Mouse (Mus musculus) heart, postnatal 4 days (tissue): ENCODE data around the gene Trf. TPM values are rescaled to one million over a fixed set of nuclear protein-coding genes. Genes with fewer than 3 reads are reported as not detected.

Experiments used
- DNase-seq: peaks from one replicate; pipeline ENCODE4 v3.0.0; 2021
- total RNA-seq, 2 experiments: library from RNA; stranded (reverse); gene quantifications; 2 replicates each; pipeline ENCODE4 v1.2.3; 2021

Trf gene
- 10 to 100 TPM; 19.2 to 21.1 TPM for total RNA-seq

GRCm38 (mm10) chr9:103230151-103230951 lies at the start of gene Trf, which contains the start of gene Gm20425:
TSS of gene Trf (minus strand) at chr9:103230444.
TSS of gene Gm20425 (minus strand) at chr9:103230307.
- DNase-seq = peak; percentile 49

- no peak for DNase-seq
Observed at GRCm38 (mm10) chr9:103276876-103277275, 46.6 kb upstream of the Trf start.

DNA sequence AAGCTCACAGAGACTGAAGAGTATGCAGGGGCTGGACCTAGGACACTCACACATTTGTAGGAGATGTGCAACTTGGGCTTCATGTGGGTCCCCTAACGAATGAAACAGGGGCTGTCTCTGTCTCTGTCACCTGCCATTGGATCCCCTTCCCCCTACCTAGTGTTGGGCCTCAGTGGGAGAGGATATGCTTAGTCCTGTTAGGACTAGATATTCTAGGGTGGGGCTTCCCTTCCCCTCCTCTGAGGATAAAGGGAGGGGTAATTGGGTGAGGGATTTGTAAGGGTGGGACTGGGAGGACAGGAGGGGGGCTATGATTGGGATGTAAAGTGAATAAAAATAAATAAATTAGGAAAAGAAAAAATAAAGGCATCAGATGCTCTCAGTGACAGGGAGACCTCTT lies 45.4 kb upstream of the Trf start:
- no peak for DNase-seq

- DNase-seq = no peak
Observed at GRCm38 (mm10) chr9:103274819-103275218, 44.6 kb upstream of the Trf start.

DNA sequence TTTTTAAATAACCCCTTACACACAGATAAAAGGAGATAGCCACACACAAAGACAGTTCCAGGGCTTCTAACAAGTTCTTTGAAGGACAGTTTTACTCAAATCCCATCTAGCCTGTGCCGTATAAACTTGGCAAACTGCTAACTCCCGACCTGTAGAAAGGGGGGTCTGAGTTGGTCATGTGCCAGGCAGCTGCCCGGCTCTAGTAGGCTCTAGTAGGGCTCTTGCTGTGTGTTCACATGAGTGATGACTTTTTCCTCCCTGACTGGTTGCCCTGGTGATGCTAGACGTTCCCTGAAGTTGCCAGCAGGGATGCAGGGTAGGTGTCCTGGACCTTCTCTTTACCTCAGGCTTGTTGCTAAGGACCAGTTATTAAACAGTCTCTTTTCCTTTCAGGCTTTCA lies 40.9 kb upstream of the Trf start:
- DNase-seq = no peak

GRCm38 (mm10) chr9:103265778-103266177 lies 35.5 kb upstream of the Trf start:
- no peak for DNase-seq

DNA sequence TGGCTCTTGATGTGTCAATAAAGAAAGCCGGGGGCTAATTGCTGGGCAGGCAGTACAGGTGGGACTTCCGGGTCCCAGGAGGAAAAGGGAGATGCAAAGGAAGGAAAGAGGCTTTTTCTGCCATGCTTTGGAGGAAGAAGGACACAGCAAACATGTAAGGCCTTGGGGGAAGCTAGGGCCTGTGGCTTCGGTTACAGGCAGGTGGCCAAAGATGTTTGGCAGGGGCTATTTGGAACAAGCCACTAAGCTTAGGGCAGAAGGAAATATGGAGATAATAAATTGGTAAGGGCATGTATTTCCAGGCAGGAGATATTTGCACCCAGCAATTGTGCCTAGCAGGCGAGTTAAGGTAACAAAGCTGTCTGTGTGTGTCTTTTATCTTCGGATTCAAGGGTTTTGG lies 22.7 kb upstream of the Trf start:
- DNase-seq = peak; percentile 52

GRCm38 (mm10) chr9:103248618-103249017 lies 18.4 kb upstream of the Trf start:
- DNase-seq = no peak

DNA sequence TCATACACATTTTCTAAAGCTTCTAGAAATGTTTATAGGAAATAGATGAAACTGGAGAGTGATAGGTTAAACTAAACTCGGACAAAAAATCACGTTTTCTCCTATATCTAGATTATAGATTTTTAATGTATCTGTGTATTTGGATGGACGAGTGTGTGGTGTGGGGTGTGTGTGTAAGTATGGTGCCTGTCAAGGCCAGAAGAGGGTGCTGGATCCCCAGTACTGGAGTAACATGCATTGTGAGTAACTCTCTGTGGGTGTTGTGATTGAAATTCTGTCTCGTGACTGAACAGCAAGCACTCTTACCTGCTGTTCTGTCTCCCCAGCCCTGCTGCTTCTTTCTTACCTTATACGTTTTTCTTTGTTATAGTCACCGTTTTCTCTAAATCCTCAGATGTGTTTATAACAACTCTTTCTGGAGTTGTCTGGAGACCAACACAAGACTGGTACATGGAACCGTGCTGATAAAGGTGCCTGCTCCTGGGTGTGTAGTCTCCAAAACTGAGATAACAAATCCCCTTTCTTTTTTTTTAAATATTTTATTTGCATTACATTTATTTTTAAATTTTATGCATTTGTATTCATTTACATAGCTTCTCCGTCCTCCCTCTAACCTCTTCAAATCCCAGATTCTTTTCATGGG lies 16.4 kb upstream of the Trf start:
- DNase-seq = no peak

DNA sequence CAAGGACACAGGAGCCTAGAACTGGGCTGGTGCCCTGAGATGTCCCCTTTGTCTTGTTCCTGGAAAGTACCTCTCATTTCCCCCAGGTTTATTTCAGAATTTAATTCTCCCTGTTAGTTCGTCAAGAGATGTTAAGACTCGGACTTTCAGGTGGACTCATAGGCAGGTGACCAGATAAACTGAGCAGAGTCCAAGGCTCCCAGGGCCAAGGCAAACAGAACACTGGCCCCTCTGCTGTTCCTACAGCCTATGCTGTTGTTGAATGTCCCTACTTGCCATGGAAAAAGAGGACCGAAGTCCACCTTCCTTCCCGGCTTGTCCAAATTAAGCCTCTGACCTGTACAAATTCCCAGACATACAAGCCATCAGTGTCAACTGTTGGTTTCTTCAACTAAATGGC lies 13.4 kb upstream of the Trf start:
- no peak for DNase-seq

GRCm38 (mm10) chr9:103241206-103241605 lies 11.0 kb upstream of the Trf start:
- DNase-seq = no peak

GRCm38 (mm10) chr9:103239471-103239870 lies 9.2 kb upstream of the Trf start:
- DNase-seq = no peak

DNA sequence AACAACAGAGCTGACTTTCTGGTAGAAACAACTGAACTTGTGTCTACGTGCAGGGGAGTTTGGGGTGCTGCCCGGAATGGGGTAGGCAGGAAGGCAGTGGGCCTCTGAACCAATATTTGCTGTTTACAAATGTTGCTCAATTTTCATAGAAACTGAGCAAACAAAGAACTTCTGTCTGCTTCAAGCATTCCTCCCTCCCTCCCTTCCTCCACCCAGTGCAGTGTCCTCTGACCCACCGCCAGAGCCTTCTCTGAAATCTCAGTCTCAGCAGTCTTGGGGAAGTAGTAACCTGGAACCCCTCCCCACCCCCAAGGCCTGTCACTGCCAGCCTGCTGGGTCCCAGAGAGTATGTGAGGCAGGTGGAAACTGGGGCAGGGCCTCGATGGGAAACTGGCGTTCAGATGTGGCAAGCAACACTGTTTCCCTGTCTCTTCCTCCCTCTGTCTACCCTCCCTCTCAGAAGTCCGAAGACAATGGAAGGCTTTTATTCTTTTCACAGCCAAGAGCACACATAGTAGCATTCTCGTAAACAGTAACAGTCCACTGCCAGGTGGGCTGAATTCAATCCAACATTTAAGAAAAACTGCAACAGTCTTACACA lies 4.4 kb upstream of the Trf start:
- DNase-seq = no peak

DNA sequence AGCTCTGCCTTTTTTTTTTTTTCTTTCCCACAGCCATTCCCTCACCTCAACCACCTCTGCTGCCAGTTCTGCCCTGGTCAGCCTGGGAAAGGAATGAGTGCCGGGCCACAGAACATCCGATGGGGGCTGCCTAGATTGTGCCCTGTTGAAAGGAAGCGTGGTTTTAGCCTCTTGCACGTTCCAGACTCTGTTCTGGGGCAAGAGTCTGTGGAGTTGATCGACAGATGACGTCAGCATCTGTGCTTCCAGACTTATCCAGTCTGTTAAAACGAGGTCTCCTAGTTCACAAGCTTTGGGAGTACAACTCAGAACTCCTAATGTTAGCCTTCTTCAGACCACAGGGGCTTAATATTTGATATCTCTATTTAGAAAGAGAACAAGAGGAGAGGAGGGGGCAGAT lies 3.8 kb upstream of the Trf start:
- no peak for DNase-seq

GRCm38 (mm10) chr9:103233006-103233395 lies 2.8 kb upstream of the Trf start:
- DNase-seq = no peak

GRCm38 (mm10) chr9:103232232-103233005 lies 2.2 kb upstream of the Trf start:
- DNase-seq = no peak

DNA sequence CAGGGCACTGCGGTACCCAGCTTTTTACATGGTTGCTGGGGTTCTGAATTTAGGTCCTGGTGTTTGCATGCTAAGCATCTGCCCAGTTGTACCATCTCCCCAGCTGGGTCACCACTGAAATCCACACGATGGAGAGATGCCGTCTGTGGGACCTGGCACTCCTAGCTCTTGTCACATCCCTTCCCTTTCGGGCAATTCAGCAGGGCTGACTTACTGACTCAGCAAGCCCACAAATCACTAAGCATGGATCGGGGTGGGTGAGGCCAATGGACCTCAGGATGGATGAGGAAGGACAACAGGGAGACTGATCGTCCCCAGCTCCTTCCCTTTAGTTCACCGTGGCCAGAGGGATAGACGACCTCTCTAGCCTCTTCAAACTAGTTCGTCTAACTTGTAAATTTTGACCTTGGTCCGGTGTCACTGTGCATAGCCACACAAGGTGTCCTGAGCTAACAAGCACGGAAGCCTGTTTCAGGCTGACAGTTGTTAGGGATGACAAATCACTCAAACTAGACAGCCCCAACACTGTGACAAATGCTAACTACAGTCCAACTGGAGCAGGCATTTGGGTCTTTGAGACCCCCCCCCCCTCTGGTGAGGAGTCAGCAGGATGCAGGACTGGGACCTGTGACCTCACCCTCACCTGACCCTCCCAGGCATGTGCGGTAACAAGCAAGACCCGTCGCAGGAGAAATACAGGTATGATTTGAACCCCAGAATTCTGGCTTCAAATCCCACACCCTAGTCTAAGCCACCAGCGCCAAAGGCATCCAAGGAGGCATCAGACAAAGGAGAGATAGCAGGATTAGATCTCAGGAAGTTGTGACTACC lies 992 bp downstream of the Trf start:
- no peak for DNase-seq

- no peak for DNase-seq
Observed at GRCm38 (mm10) chr9:103228370-103229003, 1.8 kb downstream of the Trf start.

- no peak for DNase-seq
Observed at GRCm38 (mm10) chr9:103227760-103228159, 2.5 kb downstream of the Trf start.

DNA sequence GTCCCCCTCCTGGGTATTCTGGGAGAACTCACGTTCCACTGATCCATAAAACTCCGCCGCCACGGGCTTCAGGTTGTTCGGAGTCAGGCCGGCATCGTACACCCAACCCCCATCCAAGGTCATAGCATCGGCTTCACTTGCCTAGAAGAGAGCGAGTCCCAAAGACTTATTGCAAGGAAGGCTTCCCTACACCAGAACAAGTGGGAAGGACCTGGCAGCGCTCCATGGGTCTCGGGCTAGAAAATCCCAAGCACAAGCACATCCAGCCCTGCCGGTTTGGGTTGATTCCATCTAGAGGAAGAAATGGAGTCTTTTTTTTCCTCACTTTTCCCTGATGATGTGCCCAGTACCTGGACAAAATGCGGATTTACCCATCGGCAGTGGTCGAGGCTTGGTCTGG lies 3.4 kb downstream of the Trf start:
- peak; percentile 21 for DNase-seq

GRCm38 (mm10) chr9:103225464-103225863 lies 4.8 kb downstream of the Trf start:
- peak; percentile 35 for DNase-seq
